Mouse (Mus musculus) liver, embryonic 16.5 days (tissue): ENCODE data around the gene Cenpp. TPM values are rescaled to one million over a fixed set of nuclear protein-coding genes. Genes with fewer than 3 reads are reported as not detected.

Experiments used
- ATAC-seq: fragments of 200-750 bp; cut with Nextera tagmentation; 2 replicates; pipeline ENCODE4 v1.8.0; 2017; ENCODE audit warnings: low read depth, mild to moderate bottlenecking, moderate number of reproducible peaks, moderate library complexity
- H3K27ac ChIP-seq: fragments of 300-500 bp; sonication (generic); 2 replicates; pipeline ENCODE4 v1.5.1; 2014; ENCODE audit warnings: mild to moderate bottlenecking, low read length
- H3K27me3 ChIP-seq: fragments of 300-500 bp; sonication (generic); 2 replicates; pipeline ENCODE4 v1.6.1; 2014; ENCODE audit warnings: low read depth, low read length, mixed read lengths; ENCODE audit not compliant: control insufficient read depth, insufficient read depth
- H3K36me3 ChIP-seq: fragments of 300-500 bp; sonication (generic); 2 replicates; pipeline ENCODE4 v1.6.1; 2014; ENCODE audit warnings: mild to moderate bottlenecking; ENCODE audit not compliant: control insufficient read depth, insufficient read depth
- H3K4me1 ChIP-seq: fragments of 300-500 bp; sonication (generic); 2 replicates; pipeline ENCODE4 v1.6.1; 2014; ENCODE audit warnings: low read depth, low read length, mixed read lengths; ENCODE audit not compliant: control insufficient read depth
- H3K4me2 ChIP-seq: fragments of 300-500 bp; sonication (generic); 2 replicates; pipeline ENCODE4 v1.6.1; 2014; ENCODE audit warnings: low read depth, low read length, mixed read lengths
- H3K4me3 ChIP-seq: fragments of 300-500 bp; sonication (generic); 2 replicates; pipeline ENCODE4 v1.5.1; 2014; ENCODE audit warnings: low read depth, mild to moderate bottlenecking, low read length
- H3K9ac ChIP-seq: fragments of 300-500 bp; sonication (generic); 2 replicates; pipeline ENCODE4 v1.6.1; 2014; ENCODE audit warnings: low read depth, low read length
- H3K9me3 ChIP-seq: fragments of 300-500 bp; sonication (generic); replicated peaks from 2 replicates; pipeline ENCODE4 v1.6.1; 2016; ENCODE audit warnings: low read length; ENCODE audit not compliant: control insufficient read depth
- WGBS: fragments of 180-500 bp; shearing (Covaris S2); extraction: QIAGEN DNeasy Blood & Tissue Kit; methylation state at CpG from one replicate; pipeline ENCODE4 v1.1.7; 2014; ENCODE audit not compliant: insufficient replicate concordance; 5-methylcytosine and 5-hydroxymethylcytosine counted together
- polyA plus RNA-seq: library from polyadenylated mRNA; unstranded; fragments of >200 nt; fragmentation: Nextera tagmentation; extraction: Ambion mirVana; gene quantifications from 2 replicates; pipeline ENCODE4 v1.2.1, GENCODE M21; 2015

The Cenpp gene
- polyA plus RNA-seq, 1 experiment from 2014 or later: 18.2 TPM

DNA sequence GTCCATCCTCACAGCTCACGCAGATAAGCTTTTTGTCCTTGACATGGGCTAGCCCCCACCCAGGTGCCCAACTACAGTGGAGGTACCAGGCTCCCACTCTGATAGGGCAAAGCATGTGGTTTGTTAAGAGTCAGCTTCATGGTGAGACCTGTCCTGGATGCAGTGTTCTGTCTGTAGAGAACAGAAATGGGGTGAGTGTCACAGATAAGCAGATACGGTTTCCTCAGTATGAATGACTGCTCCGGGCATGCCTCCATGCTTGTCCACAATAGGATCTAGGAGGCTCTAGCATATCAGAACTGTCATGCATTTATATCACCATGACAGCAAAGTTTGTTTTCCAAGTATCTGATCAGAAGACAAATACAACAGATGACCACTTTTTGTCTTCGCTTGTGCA lies 186.7 kb downstream of the Cenpp start:
- Histone ChIP-seq H3K27ac (no peak overlapping the region; the same call in 1 of the 2 replicates), H3K4me1 (no peaks in the 10 kb centered on the region; the same call in 1 of the 2 replicates), H3K4me3 (no peak overlapping the region), H3K9me3 (no peaks in the 10 kb centered on the region), H3K9ac (no peak overlapping the region), H3K27me3 (no peaks in the 10 kb centered on the region), H3K4me2 (no peak overlapping the region), H3K36me3 (peaks cover 15% of the 10 kb centered on the region)
- peak; percentile 67 for ATAC-seq
- WGBS: 52% methylated on average over 4 of the region's 4 CpGs

DNA sequence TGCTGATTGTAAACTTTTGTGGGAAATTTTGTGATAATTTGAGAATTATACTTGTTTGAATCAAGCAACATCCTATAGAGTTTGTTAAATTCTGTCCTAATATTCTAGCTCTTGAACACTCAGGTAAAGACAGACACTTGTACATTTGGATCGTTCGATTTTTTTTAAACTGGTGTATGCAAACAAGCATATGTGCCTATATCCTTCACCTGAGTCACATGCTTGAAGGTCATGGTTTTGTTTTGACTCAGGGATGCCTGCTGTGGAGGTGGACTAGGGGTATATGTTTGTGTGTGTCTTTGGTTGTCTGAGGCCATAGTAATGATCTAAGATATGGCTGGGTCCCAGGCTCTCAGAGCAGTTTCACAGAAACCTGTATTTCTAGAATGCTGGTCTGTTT lies 189.7 kb downstream of the Cenpp start:
- Histone ChIP-seq H3K27ac (no peak overlapping the region), H3K4me3 (no peak overlapping the region), H3K36me3 (peaks cover 15% of the 10 kb centered on the region), H3K9ac (no peak overlapping the region), H3K4me2 (no peak overlapping the region), H3K4me1 (no peaks in the 10 kb centered on the region; the same call in 1 of the 2 replicates), H3K9me3 (no peaks in the 10 kb centered on the region), H3K27me3 (no peaks in the 10 kb centered on the region)
- ATAC-seq: no peak
- WGBS: 85% methylated on average over 2 of the region's 2 CpGs

DNA sequence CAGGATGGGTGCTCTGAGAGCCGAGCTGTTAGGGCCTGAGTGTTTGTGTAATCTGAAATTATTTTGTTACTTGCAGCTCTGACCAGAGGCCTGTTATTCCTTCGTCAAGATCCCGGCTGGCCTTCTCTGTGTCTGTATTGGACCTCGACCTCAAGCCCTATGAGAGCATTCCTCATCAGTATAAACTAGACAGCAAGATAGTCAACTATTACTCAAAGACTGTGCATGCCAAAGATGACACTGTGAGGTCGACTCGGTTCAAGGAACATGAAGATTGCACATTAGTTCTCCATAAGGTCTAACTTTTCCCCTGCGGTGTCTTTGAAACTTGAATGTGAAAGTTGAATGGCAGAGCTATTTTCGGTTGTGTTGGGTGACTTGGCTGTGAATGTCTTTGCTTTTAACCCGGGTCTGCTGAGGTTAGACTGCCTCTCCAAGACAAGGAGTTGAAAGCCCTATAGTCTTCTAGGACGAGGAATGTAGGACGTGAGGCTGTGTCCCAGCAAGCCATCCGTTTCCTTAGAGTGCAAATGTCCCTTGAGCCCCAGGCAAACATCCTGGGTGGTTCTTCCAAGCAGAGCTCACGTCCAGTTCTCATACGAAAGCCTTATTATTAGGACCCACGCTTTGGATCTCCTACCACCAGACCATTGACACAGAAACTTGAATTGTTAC lies 191.0 kb downstream of the Cenpp start:
- WGBS: 82% methylated on average over 15 of the region's 15 CpGs
- Histone ChIP-seq H3K27ac (no peak overlapping the region), H3K9me3 (no peaks in the 10 kb centered on the region), H3K4me1 (no peaks in the 10 kb centered on the region), H3K27me3 (no peaks in the 10 kb centered on the region), H3K4me3 (no peak overlapping the region), H3K9ac (no peak overlapping the region), H3K4me2 (no peak overlapping the region), H3K36me3 (peaks cover 15% of the 10 kb centered on the region)
- no peak for ATAC-seq

DNA sequence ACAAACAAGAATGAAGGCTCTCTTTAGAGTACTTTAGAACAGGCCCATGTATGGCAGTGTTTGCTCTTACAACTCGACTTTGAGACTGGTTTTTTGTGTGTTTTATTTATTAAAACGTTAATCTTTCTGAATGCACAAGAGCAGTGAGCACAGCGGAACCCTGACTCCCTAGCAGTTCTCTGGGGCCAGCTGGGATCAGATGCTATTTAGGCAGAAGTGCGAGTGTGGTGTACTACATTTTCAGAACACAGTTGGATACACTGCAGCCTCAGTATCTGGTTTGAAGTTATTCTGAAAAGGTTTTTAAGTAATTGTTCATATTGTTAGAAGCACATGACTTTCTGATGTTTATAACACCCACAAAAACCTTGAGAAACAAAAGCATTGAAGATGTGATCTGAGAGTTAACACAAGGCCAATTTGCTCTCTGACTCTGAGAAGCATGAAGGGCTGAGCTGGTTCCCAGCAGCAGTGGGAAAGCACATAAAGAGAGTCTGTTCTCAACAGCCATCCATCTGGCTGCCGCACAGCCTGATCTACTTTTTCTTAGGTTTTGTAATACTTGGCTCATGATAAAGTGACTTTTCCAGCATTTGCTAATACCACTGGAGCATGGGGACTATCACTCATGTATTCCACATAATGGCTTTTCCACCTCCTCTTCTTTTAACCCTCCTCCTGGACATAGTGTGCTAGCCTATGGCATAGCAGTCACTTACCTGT lies 191.7 kb downstream of the Cenpp start:
- Histone ChIP-seq H3K27me3 (no peaks in the 10 kb centered on the region), H3K9me3 (no peaks in the 10 kb centered on the region), H3K4me1 (no peaks in the 10 kb centered on the region), H3K4me2 (no peak overlapping the region), H3K9ac (no peak overlapping the region), H3K27ac (no peak overlapping the region), H3K36me3 (peaks cover 15% of the 10 kb centered on the region), H3K4me3 (no peak overlapping the region)
- WGBS: 71% methylated on average over 5 of the region's 5 CpGs
- ATAC-seq: no peak

DNA sequence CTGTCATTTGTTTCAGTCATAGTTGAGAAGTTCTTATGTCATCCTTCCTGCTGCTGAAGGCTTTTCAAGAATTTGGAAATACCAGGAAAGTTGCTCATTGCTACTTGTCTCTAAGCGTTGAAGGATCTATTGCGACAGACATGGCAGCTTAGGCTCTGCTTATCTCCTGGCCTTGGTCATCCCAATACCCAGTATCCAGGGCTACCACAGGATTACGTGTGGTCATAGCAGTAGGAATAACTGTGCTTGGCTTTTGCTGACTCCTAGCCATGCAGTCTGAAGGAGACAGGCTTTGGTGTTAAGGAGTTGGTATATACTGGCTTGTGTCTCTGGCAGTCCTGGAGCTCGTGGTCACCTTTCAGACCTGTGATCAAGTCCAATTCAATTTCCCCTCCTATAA lies 192.3 kb downstream of the Cenpp start:
- H3K36me3 ChIP-seq: peaks cover 15% of the 10 kb centered on the region
- no peak overlapping the region for H3K4me2 ChIP-seq
- no peaks in the 10 kb centered on the region for H3K27me3 ChIP-seq
- H3K9me3 ChIP-seq: no peaks in the 10 kb centered on the region
- no peak overlapping the region for H3K4me3 ChIP-seq
- no peak overlapping the region for H3K9ac ChIP-seq
- ATAC-seq: no peak
- 73% methylated on average over 4 of the region's 4 CpGs for WGBS
- no peaks in the 10 kb centered on the region for H3K4me1 ChIP-seq
- no peak overlapping the region for H3K27ac ChIP-seq

GRCm38 (mm10) chr13:49449318-49449749 lies 203.3 kb downstream of the Cenpp start:
- Histone ChIP-seq H3K36me3 (peaks cover 4% of the 10 kb centered on the region), H3K9me3 (no peaks in the 10 kb centered on the region), H3K4me1 (peaks cover 3% of the 10 kb centered on the region), H3K27me3 (no peaks in the 10 kb centered on the region), H3K4me2 (no peak overlapping the region), H3K9ac (no peak overlapping the region), H3K4me3 (no peak overlapping the region), H3K27ac (no peak overlapping the region)
- ATAC-seq: peak; percentile 56; the same call in 1 of the 2 replicates
- 32% methylated on average over 5 of the region's 5 CpGs for WGBS

DNA sequence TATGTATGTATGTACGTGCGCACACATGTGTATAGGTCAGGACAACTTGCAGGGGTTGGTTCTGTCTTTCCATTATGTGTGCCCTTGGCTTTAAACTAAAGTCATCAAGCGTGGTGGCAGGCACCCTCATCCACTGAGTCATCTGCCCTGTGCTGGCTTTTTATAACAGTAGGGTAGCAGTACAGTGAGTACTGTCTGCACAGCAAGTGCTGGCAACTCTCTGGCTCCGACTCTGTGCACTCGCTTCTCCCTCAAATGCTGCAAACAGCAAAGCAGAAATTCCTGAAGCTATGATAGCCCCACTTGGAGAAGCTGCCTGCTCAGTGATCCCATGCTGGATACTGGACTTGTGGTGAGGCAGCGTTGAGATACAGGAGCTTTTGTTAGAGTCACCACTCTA lies 208.1 kb downstream of the Cenpp start:
- Histone ChIP-seq H3K27me3 (no peaks in the 10 kb centered on the region), H3K9me3 (no peaks in the 10 kb centered on the region), H3K36me3 (no peaks in the 10 kb centered on the region; the same call in none of the 2 replicates), H3K9ac (no peak overlapping the region), H3K4me3 (no peak overlapping the region), H3K4me1 (no peaks in the 10 kb centered on the region), H3K4me2 (no peak overlapping the region), H3K27ac (no peak overlapping the region)
- ATAC-seq: no peak
- 79% methylated on average over 6 of the region's 6 CpGs for WGBS

- peaks cover 2% of the 10 kb centered on the region; the same call in 1 of the 2 replicates for H3K36me3 ChIP-seq
- no peaks in the 10 kb centered on the region for H3K4me1 ChIP-seq
- no peak overlapping the region for H3K27ac ChIP-seq
- H3K9ac ChIP-seq: no peak overlapping the region
- no peak for ATAC-seq
- H3K4me3 ChIP-seq: no peak overlapping the region
- WGBS: 69% methylated on average over 4 of the region's 4 CpGs
- H3K9me3 ChIP-seq: no peaks in the 10 kb centered on the region
- no peaks in the 10 kb centered on the region for H3K27me3 ChIP-seq
- H3K4me2 ChIP-seq: no peak overlapping the region
Measured at GRCm38 (mm10) chr13:49436170-49436569, 216.4 kb downstream of the Cenpp start.

DNA sequence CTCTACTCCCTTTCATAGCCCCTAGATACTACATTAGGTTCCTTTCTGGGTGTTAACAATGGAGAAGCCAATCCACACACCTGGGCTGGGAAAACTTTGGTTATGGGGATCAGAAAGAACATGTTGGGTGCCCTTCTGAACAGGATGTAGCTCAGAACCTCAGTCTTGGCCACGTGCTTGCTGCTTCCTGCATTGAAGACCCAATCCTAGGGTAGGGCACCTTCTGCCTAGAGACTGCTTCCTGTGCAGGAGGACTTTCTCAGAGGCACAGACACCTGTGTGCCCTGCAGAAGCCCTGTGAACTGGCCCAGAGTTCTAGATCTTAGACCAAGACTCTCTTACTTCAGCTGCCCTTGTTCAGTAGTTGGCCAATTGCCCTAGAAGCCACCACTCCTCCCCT lies 216.8 kb downstream of the Cenpp start:
- peaks cover 2% of the 10 kb centered on the region; the same call in 1 of the 2 replicates for H3K36me3 ChIP-seq

More for the DNA sequence above, 216.8 kb downstream of the Cenpp start:
- H3K4me2 ChIP-seq: no peak overlapping the region
- H3K27me3 ChIP-seq: no peaks in the 10 kb centered on the region
- no peak overlapping the region for H3K27ac ChIP-seq
- ATAC-seq: no peak
- no peaks in the 10 kb centered on the region for H3K4me1 ChIP-seq
- WGBS: 59% methylated on average over 1 of the region's 1 CpGs
- H3K4me3 ChIP-seq: no peak overlapping the region
- H3K9ac ChIP-seq: no peak overlapping the region
- H3K9me3 ChIP-seq: no peaks in the 10 kb centered on the region
